Mouse (Mus musculus): ENCODE results near the gene Tmem231. TPM values are rescaled to one million over a fixed set of nuclear protein-coding genes. Genes with fewer than 3 reads are reported as not detected.
A peak's percentile ranks its signal among the peaks of the same experiment; 100 is the strongest.

Tmem231 gene
- polyA plus RNA-seq, 1 experiment from 2014 or later = 18.6 TPM

DNA sequence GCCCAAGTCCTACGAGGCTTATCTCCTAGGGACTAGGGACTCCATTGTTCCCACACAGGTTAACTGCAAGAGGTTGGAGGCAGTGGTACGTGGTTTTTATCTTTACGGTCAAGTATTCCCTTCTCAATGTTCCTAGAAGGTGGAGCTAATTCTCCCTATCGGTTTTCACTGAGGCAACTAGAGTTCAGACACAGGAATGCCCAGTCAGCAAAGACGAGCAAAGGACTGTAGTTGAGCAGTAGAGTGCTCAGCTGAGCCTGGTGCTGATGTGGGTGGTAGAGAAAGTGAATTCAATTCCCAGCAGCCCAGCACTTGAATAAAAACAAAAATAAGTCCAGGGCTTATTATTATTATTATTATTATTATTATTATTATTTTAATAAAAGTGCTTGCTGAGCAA is 41.1 kb downstream of the Tmem231 start:
- Histone ChIP-seq H3K9ac (replicated peaks; ENCODE audit: low read length) (no peak overlapping the region), H3K9me3 (replicated peaks; ENCODE audit: control insufficient read depth, low read length) (no peaks in the 10 kb centered on the region), H3K36me3 (replicated peaks; ENCODE audit: control insufficient read depth, insufficient read depth, low read depth, low read length) (no peaks in the 10 kb centered on the region), H3K27me3 (ENCODE audit: control insufficient read depth, insufficient read depth, low read length) (peaks cover 27% of the 10 kb centered on the region), H3K27ac (replicated peaks; ENCODE audit: low read depth, low read length) (no peak overlapping the region), H3K4me2 (ENCODE audit: low read depth, low read length) (no peak overlapping the region), H3K4me3 (ENCODE audit: low read depth, low read length) (no peak overlapping the region), H3K4me1 (ENCODE audit: control insufficient read depth, insufficient read depth, low read length) (peaks cover 3% of the 10 kb centered on the region)
- no peak for DNase-seq (ENCODE audit: low spot score)
- no peak for ATAC-seq (replicated peaks; ENCODE audit: insufficient number of reproducible peaks, low FRiP score, low TSS enrichment, low read depth)
- 60% methylated on average over 5 of the region's 5 CpGs for WGBS

- peak; percentile 38 for DNase-seq (ENCODE audit: low spot score)
- Histone ChIP-seq H3K4me1 (ENCODE audit: control insufficient read depth, insufficient read depth, low read length) (peaks cover 3% of the 10 kb centered on the region), H3K4me2 (ENCODE audit: low read depth, low read length) (no peak overlapping the region), H3K36me3 (replicated peaks; ENCODE audit: control insufficient read depth, insufficient read depth, low read depth, low read length) (no peaks in the 10 kb centered on the region), H3K27ac (replicated peaks; ENCODE audit: low read depth, low read length) (no peak overlapping the region), H3K9ac (replicated peaks; ENCODE audit: low read length) (no peak overlapping the region), H3K4me3 (ENCODE audit: low read depth, low read length) (no peak overlapping the region), H3K9me3 (replicated peaks; ENCODE audit: control insufficient read depth, low read length) (no peaks in the 10 kb centered on the region), H3K27me3 (ENCODE audit: control insufficient read depth, insufficient read depth, low read length) (peaks cover 27% of the 10 kb centered on the region)
- ATAC-seq (replicated peaks; ENCODE audit: insufficient number of reproducible peaks, low FRiP score, low TSS enrichment, low read depth) = no peak
- 20% methylated on average over 8 of the region's 8 CpGs for WGBS
Observed at GRCm38 (mm10) chr8:111891983-111892382, 41.7 kb downstream of the Tmem231 start.

GRCm38 (mm10) chr8:111890911-111891303 is 42.8 kb downstream of the Tmem231 start:
- Histone ChIP-seq H3K4me1 (ENCODE audit: control insufficient read depth, insufficient read depth, low read length) (peaks cover 3% of the 10 kb centered on the region), H3K9me3 (replicated peaks; ENCODE audit: control insufficient read depth, low read length) (no peaks in the 10 kb centered on the region), H3K36me3 (replicated peaks; ENCODE audit: control insufficient read depth, insufficient read depth, low read depth, low read length) (no peaks in the 10 kb centered on the region), H3K27me3 (ENCODE audit: control insufficient read depth, insufficient read depth, low read length) (peaks cover 27% of the 10 kb centered on the region), H3K4me2 (ENCODE audit: low read depth, low read length) (0 out of 2 replicates have a peak overlapping the region, but pooled peaks have one; percentile 43), H3K27ac (replicated peaks; ENCODE audit: low read depth, low read length) (no peak overlapping the region), H3K9ac (replicated peaks; ENCODE audit: low read length) (no peak overlapping the region), H3K4me3 (ENCODE audit: low read depth, low read length) (no peak overlapping the region)
- ATAC-seq (replicated peaks; ENCODE audit: insufficient number of reproducible peaks, low FRiP score, low TSS enrichment, low read depth) (no peak), DNase-seq (ENCODE audit: low spot score) (no peak)
- WGBS = 59% methylated on average over 6 of the region's 6 CpGs

- Histone ChIP-seq H3K27ac (replicated peaks; ENCODE audit: low read depth, low read length) (no peak overlapping the region), H3K9me3 (replicated peaks; ENCODE audit: control insufficient read depth, low read length) (no peaks in the 10 kb centered on the region), H3K4me3 (ENCODE audit: low read depth, low read length) (peak overlapping the region; percentile 29), H3K27me3 (ENCODE audit: control insufficient read depth, insufficient read depth, low read length) (peaks cover 27% of the 10 kb centered on the region), H3K4me1 (ENCODE audit: control insufficient read depth, insufficient read depth, low read length) (peaks cover 3% of the 10 kb centered on the region), H3K4me2 (ENCODE audit: low read depth, low read length) (peak overlapping the region; percentile 43), H3K9ac (replicated peaks; ENCODE audit: low read length) (peak overlapping the region; percentile 32), H3K36me3 (replicated peaks; ENCODE audit: control insufficient read depth, insufficient read depth, low read depth, low read length) (no peaks in the 10 kb centered on the region)
- WGBS = 10% methylated on average over 86 of the region's 86 CpGs
- no peak for DNase-seq (ENCODE audit: low spot score)
- 0 out of 2 replicates have a peak, but pooled peaks have one; percentile 26 for ATAC-seq (replicated peaks; ENCODE audit: insufficient number of reproducible peaks, low FRiP score, low TSS enrichment, low read depth)
Observed at GRCm38 (mm10) chr8:111889931-111890910, 43.5 kb downstream of the Tmem231 start.

GRCm38 (mm10) chr8:111888091-111888650 is 45.5 kb downstream of the Tmem231 start:
- peaks cover 27% of the 10 kb centered on the region for H3K27me3 ChIP-seq (ENCODE audit: control insufficient read depth, insufficient read depth, low read length)
- H3K36me3 ChIP-seq (replicated peaks; ENCODE audit: control insufficient read depth, insufficient read depth, low read depth, low read length) = no peaks in the 10 kb centered on the region
- no peak overlapping the region for H3K4me3 ChIP-seq (ENCODE audit: low read depth, low read length)
- H3K4me1 ChIP-seq (ENCODE audit: control insufficient read depth, insufficient read depth, low read length) = peaks cover 3% of the 10 kb centered on the region
- ATAC-seq (replicated peaks; ENCODE audit: insufficient number of reproducible peaks, low FRiP score, low TSS enrichment, low read depth) (no peak), DNase-seq (ENCODE audit: low spot score) (no peak)
- 47% methylated on average over 7 of the region's 7 CpGs for WGBS
- H3K27ac ChIP-seq (replicated peaks; ENCODE audit: low read depth, low read length) = no peak overlapping the region
- no peak overlapping the region for H3K4me2 ChIP-seq (ENCODE audit: low read depth, low read length)
- no peaks in the 10 kb centered on the region for H3K9me3 ChIP-seq (replicated peaks; ENCODE audit: control insufficient read depth, low read length)
- no peak overlapping the region for H3K9ac ChIP-seq (replicated peaks; ENCODE audit: low read length)

GRCm38 (mm10) chr8:111887479-111887878 is 46.2 kb downstream of the Tmem231 start:
- 73% methylated on average over 1 of the region's 1 CpGs for WGBS
- no peak overlapping the region for H3K27ac ChIP-seq (replicated peaks; ENCODE audit: low read depth, low read length)
- no peak overlapping the region for H3K4me2 ChIP-seq (ENCODE audit: low read depth, low read length)
- H3K9me3 ChIP-seq (replicated peaks; ENCODE audit: control insufficient read depth, low read length) = no peaks in the 10 kb centered on the region
- no peaks in the 10 kb centered on the region for H3K36me3 ChIP-seq (replicated peaks; ENCODE audit: control insufficient read depth, insufficient read depth, low read depth, low read length)
- ATAC-seq (replicated peaks; ENCODE audit: insufficient number of reproducible peaks, low FRiP score, low TSS enrichment, low read depth) = no peak
- H3K27me3 ChIP-seq (ENCODE audit: control insufficient read depth, insufficient read depth, low read length) = peaks cover 27% of the 10 kb centered on the region
- H3K4me3 ChIP-seq (ENCODE audit: low read depth, low read length) = no peak overlapping the region
- no peak for DNase-seq (ENCODE audit: low spot score)
- H3K9ac ChIP-seq (replicated peaks; ENCODE audit: low read length) = no peak overlapping the region
- peaks cover 3% of the 10 kb centered on the region for H3K4me1 ChIP-seq (ENCODE audit: control insufficient read depth, insufficient read depth, low read length)

GRCm38 (mm10) chr8:111883615-111884014 is 50.1 kb downstream of the Tmem231 start:
- 83% methylated on average over 4 of the region's 4 CpGs for WGBS
- H3K9me3 ChIP-seq (replicated peaks; ENCODE audit: control insufficient read depth, low read length) = no peaks in the 10 kb centered on the region

GRCm38 (mm10) chr8:111881591-111881990 is 52.1 kb downstream of the Tmem231 start:
- H3K4me2 ChIP-seq (ENCODE audit: low read depth, low read length) = no peak overlapping the region
- 4% methylated on average over 2 of the region's 2 CpGs for WGBS

More at GRCm38 (mm10) chr8:111883615-111884014, 50.1 kb downstream of the Tmem231 start:
- ATAC-seq (replicated peaks; ENCODE audit: insufficient number of reproducible peaks, low FRiP score, low TSS enrichment, low read depth) (no peak), DNase-seq (ENCODE audit: low spot score) (no peak)
- Histone ChIP-seq H3K9ac (replicated peaks; ENCODE audit: low read length) (no peak overlapping the region), H3K27ac (replicated peaks; ENCODE audit: low read depth, low read length) (no peak overlapping the region), H3K4me1 (ENCODE audit: control insufficient read depth, insufficient read depth, low read length) (no peaks in the 10 kb centered on the region), H3K4me2 (ENCODE audit: low read depth, low read length) (no peak overlapping the region), H3K27me3 (ENCODE audit: control insufficient read depth, insufficient read depth, low read length) (0 out of 2 replicates have a peak, but pooled peaks cover 2% of the 10 kb centered on the region), H3K4me3 (ENCODE audit: low read depth, low read length) (no peak overlapping the region), H3K36me3 (replicated peaks; ENCODE audit: control insufficient read depth, insufficient read depth, low read depth, low read length) (no peaks in the 10 kb centered on the region)

More at GRCm38 (mm10) chr8:111881591-111881990, 52.1 kb downstream of the Tmem231 start:
- peak; percentile 79 for DNase-seq (ENCODE audit: low spot score)
- Histone ChIP-seq H3K9ac (replicated peaks; ENCODE audit: low read length) (no peak overlapping the region), H3K9me3 (replicated peaks; ENCODE audit: control insufficient read depth, low read length) (no peaks in the 10 kb centered on the region), H3K27me3 (ENCODE audit: control insufficient read depth, insufficient read depth, low read length) (no peaks in the 10 kb centered on the region), H3K36me3 (replicated peaks; ENCODE audit: control insufficient read depth, insufficient read depth, low read depth, low read length) (no peaks in the 10 kb centered on the region), H3K4me1 (ENCODE audit: control insufficient read depth, insufficient read depth, low read length) (no peaks in the 10 kb centered on the region), H3K4me3 (ENCODE audit: low read depth, low read length) (no peak overlapping the region), H3K27ac (replicated peaks; ENCODE audit: low read depth, low read length) (no peak overlapping the region)
- ATAC-seq (replicated peaks; ENCODE audit: insufficient number of reproducible peaks, low FRiP score, low TSS enrichment, low read depth) = no peak
